ENCODE assay signal across 21 mouse cellular contexts in genomic region chr11:114003195-114003594, GRCm38 (mm10).
DNase-seq lines count a peak whose midpoint lies in the region; ATAC-seq and TF ChIP-seq lines count a peak whose summit lies in the region.
"Had no signal": no experiment of that assay in that cellular context is flagged by ENCODE, and none has a peak within 500 bp of the region (broad histone marks: within the 10 kb centered on the region; RNA-seq: fewer than 3 reads in every experiment).

No protein-coding gene starts in this region.

- H3K4me1 ChIP-seq in lung, embryonic 16.5 days (replicated peaks; ENCODE audit: control insufficient read depth, insufficient read depth, low read length): peaks cover 10% of the 10 kb centered on the region
- H3K4me1 ChIP-seq: liver, embryonic 12.5 days had no signal

- H3K9me3 ChIP-seq in lung, embryonic 16.5 days (ENCODE audit: control insufficient read depth, low read length): no peaks in the 10 kb centered on the region
- H3K9me3 ChIP-seq: embryonic facial prominence, embryonic 10.5 days; forebrain, embryonic 15.5 days; hindbrain, embryonic 10.5 days; kidney, embryonic 15.5 days; limb, embryonic 13.5 days; liver, embryonic 12.5 days had no signal

- WGBS in lung, embryonic 16.5 days: 43% methylated on average over 3 of the region's 3 CpGs

- ATAC-seq in lung, embryonic 16.5 days (ENCODE audit: low read depth): peak; percentile 85
- ATAC-seq: CD4-positive, CD25-positive, alpha-beta regulatory T cell, adult 4 months; forebrain, embryonic 15.5 days; liver, embryonic 12.5 days had no signal

- no peak for TF ChIP-seq CTCF in gastrocnemius, adult 2 months (IDR thresholded peaks at IDR 0.05)

- no peak overlapping the region for H3K4me2 ChIP-seq in lung, embryonic 16.5 days (ENCODE audit: low read depth, low read length)
- H3K4me2 ChIP-seq: forebrain, embryonic 15.5 days; kidney, embryonic 15.5 days; limb, embryonic 13.5 days; liver, embryonic 12.5 days had no signal

- H3K36me3 ChIP-seq in lung, embryonic 16.5 days (ENCODE audit: control insufficient read depth, insufficient read depth, low read length): no peaks in the 10 kb centered on the region
- H3K36me3 ChIP-seq: embryonic facial prominence, embryonic 10.5 days; forebrain, embryonic 15.5 days; kidney, embryonic 15.5 days; limb, embryonic 13.5 days; liver, embryonic 12.5 days had no signal

- H3K27ac ChIP-seq in gastrocnemius, adult 2 months: no peak overlapping the region
- no peak overlapping the region for H3K27ac ChIP-seq in lung, embryonic 16.5 days (ENCODE audit: low read length)
- H3K27ac ChIP-seq: embryonic facial prominence, embryonic 10.5 days; forebrain, embryonic 15.5 days; hindbrain, embryonic 10.5 days; kidney, embryonic 15.5 days; limb, embryonic 13.5 days; liver, embryonic 12.5 days; macrophage; stomach, postnatal 0 days had no signal

- intact Hi-C loops in gastrocnemius, adult 2 months (cut with DNase I): no loop called here

- H3K9ac ChIP-seq in lung, embryonic 16.5 days (ENCODE audit: low read length): no peak overlapping the region
- H3K9ac ChIP-seq: forebrain, embryonic 15.5 days; kidney, embryonic 15.5 days; limb, embryonic 13.5 days; liver, embryonic 12.5 days had no signal

- H3K27me3 ChIP-seq in lung, embryonic 16.5 days (ENCODE audit: control insufficient read depth, insufficient read depth, low read depth, low read length): no peaks in the 10 kb centered on the region
- H3K27me3 ChIP-seq: forebrain, embryonic 15.5 days; kidney, embryonic 15.5 days; liver, embryonic 12.5 days had no signal

- peak; percentile 38 for DNase-seq in gastrocnemius, adult 2 months
- no peak for DNase-seq in gastrocnemius, adult 18-20 months (ENCODE audit: low spot score)
- peak; percentile 35 for DNase-seq in kidney, postnatal 10 days
- DNase-seq in kidney, postnatal 14 days: no peak
- DNase-seq in lung, postnatal 4 days: peak; percentile 68 to 89
- DNase-seq in thymus, postnatal 36 days: no peak
- DNase-seq: adrenal gland, postnatal 14 days; cerebellum, adult 9-10 months; kidney, adult 11 months; layer of hippocampus, adult 9-11 months; right cerebral cortex, adult 18-20 months had no signal

- H3K4me3 ChIP-seq in gastrocnemius, adult 2 months: no peak overlapping the region
- H3K4me3 ChIP-seq in lung, embryonic 16.5 days (ENCODE audit: low read length): no peak overlapping the region
- H3K4me3 ChIP-seq: embryonic facial prominence, embryonic 10.5 days; forebrain, embryonic 15.5 days; hindbrain, embryonic 10.5 days; kidney, embryonic 15.5 days; limb, embryonic 13.5 days; liver, embryonic 12.5 days had no signal

Comparison
In these comparisons a context has a peak if more than half of its experiments do, and no peak if none do; other contexts are left out.
1. DNase-seq: peak in gastrocnemius, adult 2 months (single experiment), kidney, postnatal 10 days (single experiment) and lung, postnatal 4 days (2 of 2); none in gastrocnemius, adult 18-20 months (single experiment), kidney, postnatal 14 days (single experiment) and thymus, postnatal 36 days (0 of 2).